Mouse (Mus musculus) hindbrain, postnatal 0 days (tissue): ENCODE data around the gene Gm21972. TPM values are rescaled to one million over a fixed set of nuclear protein-coding genes. Genes with fewer than 3 reads are reported as not detected.

Source experiments
- ATAC-seq: fragments of 200-750 bp; cut with Nextera tagmentation; 2 replicates; pipeline ENCODE4 v1.8.0; 2017; ENCODE audit warnings: mild to moderate bottlenecking, moderate TSS enrichment, moderate library complexity
- DNase-seq: peaks from one replicate; pipeline ENCODE4 v3.0.0-alpha.2; 2015; ENCODE audit warnings: low spot score
- H3K27ac ChIP-seq: fragments of 300-500 bp; sonication (generic); 2 replicates; pipeline ENCODE4 v1.5.1; 2014; ENCODE audit warnings: mild to moderate bottlenecking
- H3K27me3 ChIP-seq: fragments of 300-500 bp; sonication (generic); 2 replicates; pipeline ENCODE4 v1.6.1; 2014; ENCODE audit warnings: low read length, mixed read lengths; ENCODE audit not compliant: insufficient read depth
- H3K36me3 ChIP-seq: fragments of 300-500 bp; sonication (generic); 2 replicates; pipeline ENCODE4 v1.6.1; 2014; ENCODE audit warnings: low read length, mixed read lengths; ENCODE audit not compliant: insufficient read depth
- H3K4me1 ChIP-seq: fragments of 300-500 bp; sonication (generic); 2 replicates; pipeline ENCODE4 v1.6.1; 2014; ENCODE audit warnings: antibody characterized with exemption, low read length, mixed read lengths; ENCODE audit not compliant: insufficient read depth
- H3K4me2 ChIP-seq: fragments of 300-500 bp; sonication (generic); 2 replicates; pipeline ENCODE4 v1.6.1; 2014; ENCODE audit warnings: low read depth, mild to moderate bottlenecking, low read length, moderate library complexity, mixed read lengths
- H3K4me3 ChIP-seq: fragments of 300-500 bp; sonication (generic); 2 replicates; pipeline ENCODE4 v1.5.1; 2014; ENCODE audit warnings: low read length
- H3K9ac ChIP-seq: fragments of 300-500 bp; sonication (generic); replicated peaks from 2 replicates; pipeline ENCODE4 v1.6.1; 2014; ENCODE audit warnings: mild to moderate bottlenecking, low read length, moderate library complexity, mixed read lengths
- H3K9me3 ChIP-seq: fragments of 300-500 bp; sonication (generic); 2 replicates; pipeline ENCODE4 v1.6.1; 2016; ENCODE audit warnings: low read length, mixed read lengths
- CTCF ChIP-seq: IDR thresholded peaks from 2 replicates; pipeline ENCODE4 v1.5.1; 2016; ENCODE audit warnings: antibody characterized with exemption, control low read depth, low read depth
- WGBS: fragments of 180-500 bp; shearing (Covaris S2); extraction: QIAGEN DNeasy Blood & Tissue Kit; methylation state at CpG from one replicate; pipeline ENCODE4 v1.1.7; 2014; 5-methylcytosine and 5-hydroxymethylcytosine counted together
- polyA plus RNA-seq: library from polyadenylated mRNA; unstranded; fragments of >200 nt; fragmentation: Nextera tagmentation; extraction: Ambion mirVana; gene quantifications from 2 replicates; pipeline ENCODE4 v1.2.1, GENCODE M21; 2015
- total RNA-seq: library from RNA; depleted of rRNA; stranded (reverse); fragments of >200 nt; gene quantifications from 2 replicates; pipeline ENCODE4 v1.2.3, GENCODE M21; 2014

Gene Gm21972
- total and polyA plus RNA-seq, 2 experiments from 2014 or later, result 0.29 to 5.2 TPM

DNA sequence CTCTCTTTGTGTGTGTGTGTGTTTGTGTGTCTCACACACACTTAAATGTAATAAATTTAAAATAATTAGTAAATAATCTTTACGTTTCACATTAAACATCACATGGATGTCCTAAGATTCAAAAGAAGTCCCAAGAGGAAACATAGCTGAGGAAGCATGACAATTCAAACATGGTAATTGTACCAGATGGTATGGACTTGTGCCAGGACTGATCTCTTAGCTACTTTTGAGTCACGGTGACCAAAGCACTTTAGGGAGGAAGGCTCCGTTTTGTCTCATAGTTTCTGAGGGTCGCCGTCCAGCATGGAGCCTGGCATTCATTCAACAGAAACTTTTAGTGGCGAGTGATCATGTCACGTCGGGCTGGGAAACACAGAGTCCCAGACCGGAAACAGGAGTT is 14.7 kb downstream of the Gm21972 start:
- Histone ChIP-seq H3K27ac (no peak overlapping the region), H3K27me3 (no peaks in the 10 kb centered on the region), H3K36me3 (no peaks in the 10 kb centered on the region; the same call in 1 of the 2 replicates), H3K4me3 (no peak overlapping the region), H3K4me2 (no peak overlapping the region), H3K4me1 (no peaks in the 10 kb centered on the region), H3K9ac (no peak overlapping the region), H3K9me3 (no peaks in the 10 kb centered on the region)
- WGBS, result 59% methylated on average over 9 of the region's 9 CpGs
- ATAC-seq (no peak), DNase-seq (no peak)
- TF ChIP-seq CTCF, result no peak

DNA sequence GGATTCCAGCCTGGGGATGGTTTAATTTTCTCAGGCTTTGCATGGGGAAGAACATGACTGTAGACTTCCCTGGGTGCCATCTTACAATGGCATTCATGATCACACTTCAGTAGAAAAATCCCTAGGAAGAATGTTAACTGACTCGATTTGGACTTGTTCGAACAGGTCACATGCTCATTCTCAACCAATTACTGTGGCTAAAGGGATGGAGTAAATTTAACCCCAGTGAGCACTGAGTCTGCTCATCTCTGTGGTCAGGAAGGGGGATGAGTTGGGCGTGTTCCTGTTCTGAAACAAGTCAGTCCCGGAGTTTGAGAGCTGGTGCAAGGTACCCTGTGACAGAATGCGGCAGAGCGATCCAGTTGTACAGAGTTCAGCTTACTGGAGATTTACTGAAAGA is 17.5 kb downstream of the Gm21972 start:
- H3K27ac ChIP-seq, result no peak overlapping the region
- 81% methylated on average over 6 of the region's 6 CpGs for WGBS

DNA sequence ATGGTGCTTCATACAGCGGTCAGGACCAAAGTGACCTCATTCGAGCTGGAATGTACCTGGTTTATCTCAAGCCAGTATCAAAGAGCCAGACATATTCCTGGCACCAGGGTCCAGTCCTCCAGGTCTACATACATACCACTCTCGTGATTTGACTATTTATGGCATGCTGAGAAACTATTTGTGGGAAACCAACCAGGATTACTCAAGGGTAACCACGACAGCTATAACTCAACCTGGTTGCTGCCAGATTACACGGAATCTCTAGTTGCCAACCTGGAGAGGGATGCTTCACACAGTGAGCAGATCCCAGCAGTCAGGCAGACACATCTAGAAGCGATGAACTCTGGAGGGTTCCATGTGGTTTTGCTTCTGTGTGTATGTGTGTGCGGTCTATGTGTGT is 17.9 kb downstream of the Gm21972 start:
- H3K36me3 ChIP-seq, result no peaks in the 10 kb centered on the region
- no peak overlapping the region for H3K27ac ChIP-seq
- H3K4me1 ChIP-seq, result 0 out of 2 replicates have a peak, but pooled peaks cover 7% of the 10 kb centered on the region
- TF ChIP-seq CTCF, result no peak
- H3K27me3 ChIP-seq, result no peaks in the 10 kb centered on the region
- 86% methylated on average over 7 of the region's 7 CpGs for whole genome bisulfite sequencing
- H3K9me3 ChIP-seq, result no peaks in the 10 kb centered on the region
- no peak overlapping the region for H3K9ac ChIP-seq
- DNase-seq, result no peak
- ATAC-seq, result no peak
- H3K4me2 ChIP-seq, result no peak overlapping the region
- H3K4me3 ChIP-seq, result no peak overlapping the region

More for the DNA sequence above, 17.5 kb downstream of the Gm21972 start:
- Histone ChIP-seq H3K9me3 (no peaks in the 10 kb centered on the region), H3K27me3 (no peaks in the 10 kb centered on the region), H3K4me1 (0 out of 2 replicates have a peak, but pooled peaks cover 5% of the 10 kb centered on the region), H3K36me3 (no peaks in the 10 kb centered on the region), H3K4me3 (no peak overlapping the region), H3K4me2 (no peak overlapping the region), H3K9ac (no peak overlapping the region)
- DNase-seq, result no peak
- no peak for ATAC-seq
- no peak for TF ChIP-seq CTCF

DNA sequence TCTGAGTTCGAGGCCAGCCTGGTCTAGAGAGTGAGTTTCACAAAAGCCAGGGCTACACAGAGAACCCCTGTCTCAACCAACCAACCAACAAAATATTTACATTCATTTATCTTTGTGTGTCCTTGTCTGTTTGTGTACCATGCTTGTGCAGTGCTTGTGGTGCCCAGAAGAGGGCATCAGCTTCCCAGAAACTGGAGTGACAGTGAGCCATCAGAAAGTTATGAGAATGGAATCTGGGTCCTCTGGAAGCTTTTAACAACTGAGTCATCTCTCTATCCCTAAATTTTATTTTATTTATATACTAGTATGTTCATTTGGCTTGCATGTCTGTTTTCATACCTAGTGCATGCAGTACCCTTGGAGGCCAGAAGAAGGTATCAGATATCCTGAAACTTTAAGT is 19.2 kb downstream of the Gm21972 start:
- 83% methylated on average over 1 of the region's 1 CpGs for WGBS
- no peak for ATAC-seq

DNA sequence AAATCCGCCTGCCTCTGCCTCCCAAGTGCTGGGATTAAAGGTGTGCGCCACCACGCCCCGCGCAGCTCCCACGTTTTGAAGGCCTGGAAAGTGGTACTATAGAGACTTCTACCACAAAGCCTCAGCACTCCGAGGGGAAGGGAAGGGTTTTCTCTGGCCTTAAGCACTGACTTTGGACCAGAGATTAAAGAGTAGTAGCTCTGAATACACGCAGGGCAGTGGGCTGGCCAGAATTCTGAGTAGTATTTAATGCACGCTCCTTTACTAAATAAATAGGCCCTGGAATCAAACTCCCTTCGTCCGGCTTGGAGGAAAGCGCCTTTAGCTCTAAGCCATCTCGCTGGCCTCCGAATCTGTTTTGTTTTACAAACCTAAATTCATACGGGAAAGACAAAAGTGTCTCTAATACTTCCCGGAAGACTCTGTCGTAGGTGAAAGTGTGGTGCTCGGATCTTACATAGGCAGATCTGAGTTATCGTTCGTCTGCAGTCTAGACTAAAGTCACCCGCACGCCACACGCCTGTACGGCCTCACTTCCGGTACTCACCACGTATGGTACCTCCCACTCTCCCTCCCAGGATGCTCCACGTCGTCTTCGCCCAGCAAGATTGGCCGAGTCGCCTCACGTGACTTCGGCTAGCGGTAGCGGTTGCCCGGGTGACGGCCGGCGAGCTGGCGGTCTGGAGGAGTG is 20.8 kb downstream of the Gm21972 start, which contains the start of gene Armc9:
Gene Armc9 (plus strand): TSS at position 648 of the 691 bp plus-strand sequence.
- H3K4me1 ChIP-seq, result 0 out of 2 replicates have a peak, but pooled peaks cover 7% of the 10 kb centered on the region
- peak within 1 kb of the TSS; percentile 71 for H3K9ac ChIP-seq
- WGBS, result 4% methylated on average over 40 of the region's 40 CpGs
- no peak for TF ChIP-seq CTCF
- no peaks in the 10 kb centered on the region for H3K9me3 ChIP-seq
- H3K27ac ChIP-seq, result peak within 1 kb of the TSS; percentile 81
- peaks cover 8% of the 10 kb centered on the region; the same call in 1 of the 2 replicates for H3K36me3 ChIP-seq
- ATAC-seq (peak; percentile 99), DNase-seq (peak; percentile 98)
- H3K27me3 ChIP-seq, result no peaks in the 10 kb centered on the region
- peak within 1 kb of the TSS; percentile 73 for H3K4me3 ChIP-seq
- peak within 1 kb of the TSS; percentile 73 for H3K4me2 ChIP-seq

More for the DNA sequence above, 19.2 kb downstream of the Gm21972 start:
- H3K4me3 ChIP-seq, result no peak overlapping the region
- H3K36me3 ChIP-seq, result peaks cover 5% of the 10 kb centered on the region; the same call in 1 of the 2 replicates
- no peak for DNase-seq
- H3K9me3 ChIP-seq, result no peaks in the 10 kb centered on the region
- peak; percentile 29 for TF ChIP-seq CTCF
- H3K27me3 ChIP-seq, result no peaks in the 10 kb centered on the region
- H3K4me1 ChIP-seq, result 0 out of 2 replicates have a peak, but pooled peaks cover 7% of the 10 kb centered on the region
- H3K9ac ChIP-seq, result no peak overlapping the region
- H3K27ac ChIP-seq, result no peak overlapping the region
- H3K4me2 ChIP-seq, result no peak overlapping the region

DNA sequence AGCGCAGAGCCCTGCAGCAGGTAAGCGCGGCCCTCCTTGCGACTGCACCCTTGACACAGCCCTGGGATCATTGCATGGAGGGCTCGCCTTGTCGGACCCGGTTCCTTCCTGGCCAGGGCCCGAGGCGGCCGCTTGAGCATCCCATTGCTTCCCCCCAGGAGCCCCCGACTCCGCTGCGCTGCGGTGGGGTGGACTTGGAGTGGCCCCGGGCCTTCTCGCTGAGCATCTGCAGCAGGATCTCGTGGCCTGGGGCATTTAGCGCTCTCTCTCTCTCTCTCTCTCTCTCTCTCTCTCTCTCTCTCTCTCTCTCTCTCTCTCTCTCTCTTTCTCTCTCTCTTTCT is 21.4 kb downstream of the Gm21972 start:
- no peak; the same call in 1 of the 2 replicates for ATAC-seq
- 0% methylated on average over 17 of the region's 18 CpGs for WGBS
- no peaks in the 10 kb centered on the region for H3K9me3 ChIP-seq

DNA sequence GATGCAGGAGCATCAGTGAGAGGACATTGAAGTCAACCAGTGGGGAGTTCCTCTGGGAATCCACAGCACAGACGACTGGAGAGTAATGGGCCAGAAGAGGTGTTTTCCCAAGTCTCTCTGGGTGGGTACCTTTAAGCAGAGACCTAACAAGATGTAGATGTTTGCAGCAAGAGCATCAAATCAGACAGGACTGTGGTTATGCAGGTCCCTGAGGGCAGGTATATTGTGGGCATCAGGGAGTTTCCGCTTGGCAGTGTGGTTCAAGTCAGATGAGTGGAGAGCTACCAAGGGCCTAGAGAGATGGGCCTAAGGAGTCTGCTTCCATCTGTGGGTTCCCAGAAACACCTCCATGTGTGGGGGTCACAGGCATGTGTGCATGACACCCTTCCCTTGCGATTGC is 22.6 kb downstream of the Gm21972 start:
- 0 out of 2 replicates have a peak overlapping the region, but pooled peaks have one; percentile 21 for H3K9ac ChIP-seq
- no peak overlapping the region for H3K4me2 ChIP-seq
- H3K36me3 ChIP-seq, result peaks cover 21% of the 10 kb centered on the region
- TF ChIP-seq CTCF, result no peak
- no peaks in the 10 kb centered on the region for H3K9me3 ChIP-seq
- H3K27me3 ChIP-seq, result no peaks in the 10 kb centered on the region
- 83% methylated on average over 3 of the region's 3 CpGs for WGBS
- no peak overlapping the region for H3K4me3 ChIP-seq
- no peak for DNase-seq
- 0 out of 2 replicates have a peak, but pooled peaks cover 7% of the 10 kb centered on the region for H3K4me1 ChIP-seq
- H3K27ac ChIP-seq, result no peak overlapping the region
- no peak for ATAC-seq

More for the DNA sequence above, 21.4 kb downstream of the Gm21972 start:
- DNase-seq, result no peak
- Histone ChIP-seq H3K4me2 (peak overlapping the region; percentile 73), H3K9ac (peak overlapping the region; percentile 71), H3K4me1 (0 out of 2 replicates have a peak, but pooled peaks cover 7% of the 10 kb centered on the region), H3K27me3 (no peaks in the 10 kb centered on the region), H3K27ac (peak overlapping the region; percentile 81), H3K4me3 (peak overlapping the region; percentile 73), H3K36me3 (peaks cover 9% of the 10 kb centered on the region; the same call in 1 of the 2 replicates)
- no peak for TF ChIP-seq CTCF
